Mouse (Mus musculus): ENCODE measurements around the gene Gm42420.

- TF ChIP-seq TAL1 (conservative IDR thresholded peaks at IDR 0.05; ENCODE audit: low read depth, low read length) (no peak), CTCF (IDR thresholded peaks at IDR 0.05; ENCODE audit: low read depth, low read length) (no peak), GATA2 (IDR thresholded peaks at IDR 0.05; ENCODE audit: borderline replicate concordance, low read depth, low read length) (no peak), GATA1 (IDR thresholded peaks at IDR 0.05; ENCODE audit: borderline replicate concordance, low read length) (no peak), POLR2AphosphoS5 (IDR thresholded peaks at IDR 0.05; ENCODE audit: insufficient replicate concordance, low read depth, low read length) (no peak)
Observed at GRCm38 (mm10) chr6:39545474-39545873, 40.1 kb upstream of the Gm42420 start.
